Mouse (Mus musculus) heart, embryonic 14.5 days (tissue): ENCODE data around the gene Defb5. TPM values are rescaled to one million over a fixed set of nuclear protein-coding genes. Genes with fewer than 3 reads are reported as not detected.
"Not testable (repeated sequence)": the region's sequence is repeated elsewhere in the genome, so short reads cannot be mapped to it uniquely, and the experiment has no call there.

Source experiments
- ATAC-seq: fragments of 200-750 bp; cut with Nextera tagmentation; 2 replicates; pipeline ENCODE4 v1.8.0; 2017; ENCODE audit warnings: low read depth, moderate TSS enrichment; ENCODE audit not compliant: insufficient number of reproducible peaks, insufficient read depth, low FRiP score
- H3K27ac ChIP-seq, 2 experiments: fragments of 200-500 bp in 1 of 2; fragments of 300-500 bp in 1 of 2; sonication (generic) in 1 of 2; replicated peaks in 1 of 2; 2 replicates each; pipeline ENCODE4 v1.5.1; 2012 to 2014; ENCODE audit warnings: low read depth in 2 of 2, low read length in 2 of 2, control low read depth in 1 of 2, mild to moderate bottlenecking in 1 of 2, mixed read lengths in 1 of 2; ENCODE audit not compliant: control insufficient read depth in 1 of 2, insufficient read depth in 1 of 2
- H3K27me3 ChIP-seq: fragments of 300-500 bp; sonication (generic); 2 replicates; pipeline ENCODE4 v1.6.1; 2014; ENCODE audit warnings: mild to moderate bottlenecking, low read length, control low read depth; ENCODE audit not compliant: control insufficient read depth, insufficient read depth
- H3K36me3 ChIP-seq: fragments of 300-500 bp; sonication (generic); 2 replicates; pipeline ENCODE4 v1.6.1; 2014; ENCODE audit warnings: mild to moderate bottlenecking, control low read depth, low read length, mixed read lengths; ENCODE audit not compliant: control insufficient read depth, insufficient read depth
- H3K4me1 ChIP-seq, 2 experiments: fragments of 200-500 bp in 1 of 2; fragments of 300-500 bp in 1 of 2; sonication (generic) in 1 of 2; 2 replicates each; pipeline ENCODE4 v1.6.1; 2012 to 2014; ENCODE audit warnings: low read length in 2 of 2, control low read depth in 1 of 2, mixed read lengths in 1 of 2; ENCODE audit not compliant: control insufficient read depth in 2 of 2, insufficient read depth in 2 of 2
- H3K4me2 ChIP-seq: fragments of 300-500 bp; sonication (generic); 2 replicates; pipeline ENCODE4 v1.6.1; 2014; ENCODE audit warnings: mild to moderate bottlenecking, low read length
- H3K4me3 ChIP-seq, 2 experiments: fragments of 200-500 bp in 1 of 2; fragments of 300-500 bp in 1 of 2; sonication (generic) in 1 of 2; 2 replicates each; pipeline ENCODE4 v1.5.1; 2012 to 2014; ENCODE audit warnings: low read length in 2 of 2, mild to moderate bottlenecking in 2 of 2, control low read depth in 1 of 2, low read depth in 1 of 2, moderate library complexity in 1 of 2; ENCODE audit not compliant: control insufficient read depth in 1 of 2, insufficient read depth in 1 of 2
- H3K9ac ChIP-seq: fragments of 300-500 bp; sonication (generic); 2 replicates; pipeline ENCODE4 v1.6.1; 2014; ENCODE audit warnings: mild to moderate bottlenecking, low read length
- H3K9me3 ChIP-seq: fragments of 300-500 bp; sonication (generic); 2 replicates; pipeline ENCODE4 v1.6.1; 2016; ENCODE audit warnings: low read length, control low read depth; ENCODE audit not compliant: control insufficient read depth
- WGBS: fragments of 180-500 bp; shearing (Covaris S2); extraction: QIAGEN DNeasy Blood & Tissue Kit; methylation state at CpG from one replicate; pipeline ENCODE4 v1.1.7; 2014; 5-methylcytosine and 5-hydroxymethylcytosine counted together
- polyA plus RNA-seq: library from polyadenylated mRNA; unstranded; fragments of >200 nt; fragmentation: Nextera tagmentation; extraction: Ambion mirVana; gene quantifications from 2 replicates; pipeline ENCODE4 v1.2.1, GENCODE M21; 2014

Defb5 gene
- not detected in 2 replicates for polyA plus RNA-seq

- Histone ChIP-seq H3K9me3 (no peaks in the 10 kb centered on the region), H3K4me2 (no peak within 1 kb of the TSS), H3K9ac (no peak within 1 kb of the TSS), H3K4me3 (no peak within 1 kb of the TSS), H3K27ac (no peak within 1 kb of the TSS), H3K4me1 (no peaks in the 10 kb centered on the region), H3K36me3 (no peaks in the 10 kb centered on the region), H3K27me3 (no peaks in the 10 kb centered on the region)
- ATAC-seq, result no peak
- WGBS, result 75% methylated on average over 5 of the region's 5 CpGs
Measured at GRCm38 (mm10) chr8:19247280-19247679, at the start of gene Defb5. Gene Defb5, plus strand, starts transcription at chr8:19247580.

GRCm38 (mm10) chr8:19225161-19225560, 22.2 kb upstream of the Defb5 start, which contains the start of gene Defb6:
Gene Defb6, plus strand, starts transcription at chr8:19225478.
- no peaks in the 10 kb centered on the region for H3K27me3 ChIP-seq
- H3K4me3 ChIP-seq, result no peak within 1 kb of the TSS
- no peak for ATAC-seq
- H3K4me1 ChIP-seq, result no peaks in the 10 kb centered on the region
- WGBS, result 58% methylated on average over 1 of the region's 1 CpGs
- no peak within 1 kb of the TSS for H3K27ac ChIP-seq
- H3K9me3 ChIP-seq, result no peaks in the 10 kb centered on the region
- no peak within 1 kb of the TSS for H3K9ac ChIP-seq
- H3K36me3 ChIP-seq, result no peaks in the 10 kb centered on the region
- H3K4me2 ChIP-seq, result no peak within 1 kb of the TSS

GRCm38 (mm10) chr8:19238101-19238500, 9.3 kb upstream of the Defb5 start:
- 67% methylated on average over 1 of the region's 1 CpGs for WGBS
- H3K4me3 ChIP-seq, result no peak overlapping the region
- H3K9ac ChIP-seq, result no peak overlapping the region
- H3K27me3 ChIP-seq, result no peaks in the 10 kb centered on the region
- H3K4me2 ChIP-seq, result no peak overlapping the region
- no peaks in the 10 kb centered on the region for H3K36me3 ChIP-seq
- no peak for ATAC-seq
- no peak overlapping the region for H3K27ac ChIP-seq
- no peaks in the 10 kb centered on the region for H3K9me3 ChIP-seq
- no peaks in the 10 kb centered on the region for H3K4me1 ChIP-seq

- WGBS, result 63% methylated on average over 2 of the region's 2 CpGs
- Histone ChIP-seq H3K27ac (no peak within 1 kb of the TSS), H3K36me3 (no peaks in the 10 kb centered on the region), H3K9ac (no peak within 1 kb of the TSS), H3K9me3 (no peaks in the 10 kb centered on the region), H3K4me3 (no peak within 1 kb of the TSS), H3K4me2 (no peak within 1 kb of the TSS), H3K27me3 (no peaks in the 10 kb centered on the region), H3K4me1 (no peaks in the 10 kb centered on the region)
- no peak for ATAC-seq
Measured at GRCm38 (mm10) chr8:19239616-19240015, 7.8 kb upstream of the Defb5 start, which contains the start of gene Defb46. Gene Defb46, plus strand, starts transcription at chr8:19239916.

- H3K27ac ChIP-seq, result no peak overlapping the region
- ATAC-seq, result no peak
- no peaks in the 10 kb centered on the region for H3K36me3 ChIP-seq
- no peak overlapping the region for H3K4me3 ChIP-seq
- H3K9ac ChIP-seq, result no peak overlapping the region
- H3K27me3 ChIP-seq, result no peaks in the 10 kb centered on the region
- no peak overlapping the region for H3K4me2 ChIP-seq
- peaks cover 5% of the 10 kb centered on the region; the same call in 1 of the 2 replicates for H3K9me3 ChIP-seq
- no peaks in the 10 kb centered on the region for H3K4me1 ChIP-seq
Measured at GRCm38 (mm10) chr8:19258136-19258535, 10.8 kb downstream of the Defb5 start.

- 40% methylated on average over 3 of the region's 3 CpGs for WGBS
- H3K4me3 ChIP-seq, result no peak overlapping the region
- no peaks in the 10 kb centered on the region for H3K9me3 ChIP-seq
- no peak overlapping the region for H3K4me2 ChIP-seq
- H3K27me3 ChIP-seq, result no peaks in the 10 kb centered on the region
- ATAC-seq, result no peak
- H3K27ac ChIP-seq, result no peak overlapping the region
- H3K4me1 ChIP-seq, result no peaks in the 10 kb centered on the region
- H3K9ac ChIP-seq, result no peak overlapping the region
- H3K36me3 ChIP-seq, result no peaks in the 10 kb centered on the region
Measured at GRCm38 (mm10) chr8:19259667-19260066, 12.3 kb downstream of the Defb5 start.

GRCm38 (mm10) chr8:19293060-19293459, 45.7 kb downstream of the Defb5 start, which contains the start of gene Defb3:
Gene Defb3, plus strand, starts transcription at chr8:19293360.
- H3K4me3 ChIP-seq, H3K9me3 ChIP-seq, H3K9ac ChIP-seq, H3K4me2 ChIP-seq, ATAC-seq, H3K4me1 ChIP-seq, H3K36me3 ChIP-seq, H3K27ac ChIP-seq, H3K27me3 ChIP-seq: not testable (repeated sequence)
- WGBS, result 36% methylated on average over 2 of the region's 2 CpGs

- not testable (repeated sequence) for H3K27ac ChIP-seq, H3K27me3 ChIP-seq, H3K9me3 ChIP-seq, H3K4me1 ChIP-seq, H3K9ac ChIP-seq, H3K36me3 ChIP-seq, ATAC-seq, H3K4me3 ChIP-seq, H3K4me2 ChIP-seq
- WGBS, result 44% methylated on average over 3 of the region's 3 CpGs
Measured at GRCm38 (mm10) chr8:19298361-19298760, 51.0 kb downstream of the Defb5 start.
